Mouse (Mus musculus): ENCODE results near the gene Clec16a.

GRCm38 (mm10) chr16:10754521-10755296, 209.6 kb downstream of the Clec16a start:
- TF ChIP-seq POLR2A (IDR thresholded peaks at IDR 0.05; ENCODE audit: low read depth, low read length) (no peak), CTCF (conservative IDR thresholded peaks at IDR 0.05; ENCODE audit: insufficient read depth, insufficient read length, low read depth, low read length) (no peak)

Data from kidney, adult 2 months (tissue).